In genomic region chr13:13562571-13562970, GRCm38 (mm10) we compare ENCODE assay signal across 22 mouse cellular contexts. TPM values are rescaled to one million over a fixed set of nuclear protein-coding genes. Genes with fewer than 3 reads are reported as not detected.
A peak's percentile ranks its signal among the peaks of the same experiment; 100 is the strongest.
DNase-seq lines count a peak whose midpoint lies in the region; ATAC-seq lines count a peak whose summit lies in the region.
"Had no signal": no experiment of that assay in that cellular context is flagged by ENCODE, and none has a peak within 500 bp of the region (broad histone marks: within the 10 kb centered on the region; RNA-seq: fewer than 3 reads in every experiment).

No protein-coding gene starts in this region.

- H3K36me3 ChIP-seq in midbrain, embryonic 11.5 days (ENCODE audit: control insufficient read depth, insufficient read depth, low read length): no peaks in the 10 kb centered on the region
- H3K36me3 ChIP-seq in midbrain, embryonic 13.5 days: no peaks in the 10 kb centered on the region
- no peaks in the 10 kb centered on the region for H3K36me3 ChIP-seq in forebrain, embryonic 15.5 days
- H3K36me3 ChIP-seq: embryonic facial prominence, embryonic 10.5 days; G1E; hindbrain, embryonic 15.5 days; limb, embryonic 10.5 days; liver, embryonic 15.5 days; lung, embryonic 15.5 days; neural tube, embryonic 15.5 days had no signal

- WGBS in midbrain, embryonic 11.5 days: 87% methylated on average over 6 of the region's 6 CpGs
- 96% methylated on average over 6 of the region's 6 CpGs for WGBS in midbrain, embryonic 13.5 days
- WGBS in forebrain, embryonic 15.5 days: 89% methylated on average over 6 of the region's 6 CpGs

- H3K9ac ChIP-seq in midbrain, embryonic 11.5 days (ENCODE audit: low read length): no peak overlapping the region
- no peak overlapping the region for H3K9ac ChIP-seq in midbrain, embryonic 13.5 days (replicated peaks)
- no peak overlapping the region for H3K9ac ChIP-seq in forebrain, embryonic 15.5 days (replicated peaks)
- H3K9ac ChIP-seq: hindbrain, embryonic 15.5 days; liver, embryonic 15.5 days; lung, embryonic 15.5 days; neural tube, embryonic 15.5 days had no signal

- no peak for ATAC-seq in midbrain, embryonic 11.5 days (ENCODE audit: low FRiP score)
- no peak for ATAC-seq in midbrain, embryonic 13.5 days
- ATAC-seq in forebrain, embryonic 15.5 days (replicated peaks): no peak

- H3K9me3 ChIP-seq in midbrain, embryonic 11.5 days (ENCODE audit: control insufficient read depth, low read length): no peaks in the 10 kb centered on the region
- no peaks in the 10 kb centered on the region for H3K9me3 ChIP-seq in midbrain, embryonic 13.5 days
- no peaks in the 10 kb centered on the region for H3K9me3 ChIP-seq in forebrain, embryonic 15.5 days
- H3K9me3 ChIP-seq: embryonic facial prominence, embryonic 10.5 days; G1E; hindbrain, embryonic 15.5 days; limb, embryonic 10.5 days; liver, embryonic 15.5 days; lung, embryonic 15.5 days; neural tube, embryonic 15.5 days had no signal

- no peak overlapping the region for H3K4me3 ChIP-seq in midbrain, embryonic 11.5 days (ENCODE audit: low read depth, low read length)
- H3K4me3 ChIP-seq in midbrain, embryonic 13.5 days (replicated peaks): no peak overlapping the region
- no peak overlapping the region for H3K4me3 ChIP-seq in forebrain, embryonic 15.5 days
- H3K4me3 ChIP-seq: embryonic facial prominence, embryonic 10.5 days; gastrocnemius, adult 2 months; hindbrain, embryonic 15.5 days; limb, embryonic 10.5 days; liver, embryonic 15.5 days; lung, embryonic 15.5 days; neural tube, embryonic 15.5 days had no signal

- no peaks in the 10 kb centered on the region for H3K4me1 ChIP-seq in midbrain, embryonic 11.5 days (ENCODE audit: control insufficient read depth, insufficient read depth, low read length)
- no peaks in the 10 kb centered on the region for H3K4me1 ChIP-seq in midbrain, embryonic 13.5 days (replicated peaks)
- no peaks in the 10 kb centered on the region for H3K4me1 ChIP-seq in forebrain, embryonic 15.5 days
- H3K4me1 ChIP-seq: embryonic facial prominence, embryonic 10.5 days; hindbrain, embryonic 15.5 days; limb, embryonic 10.5 days; liver, embryonic 15.5 days; lung, embryonic 15.5 days; neural tube, embryonic 15.5 days had no signal

- peak; percentile 62 for DNase-seq in heart, adult 11 months
- DNase-seq in heart, adult 9 months (ENCODE audit: low spot score in 2 of 2): no peak
- peak; percentile 21 for DNase-seq in midbrain, embryonic 11.5 days (ENCODE audit: low spot score, missing footprints)
- peak; percentile 12 for DNase-seq in adrenal gland, postnatal 25 days
- no peak for DNase-seq in gastrocnemius, adult 18-20 months (ENCODE audit: low spot score)
- DNase-seq: B cell, adult 2 months; cerebellum, adult 8-10 months; gastrocnemius, adult 2 months; liver; thymus, adult 18-20 months had no signal

- no peaks in the 10 kb centered on the region for H3K27me3 ChIP-seq in midbrain, embryonic 11.5 days (ENCODE audit: control insufficient read depth, insufficient read depth, low read length)
- H3K27me3 ChIP-seq in midbrain, embryonic 13.5 days: no peaks in the 10 kb centered on the region
- no peaks in the 10 kb centered on the region for H3K27me3 ChIP-seq in forebrain, embryonic 15.5 days
- H3K27me3 ChIP-seq: CH12.LX; hindbrain, embryonic 15.5 days; liver, embryonic 15.5 days; lung, embryonic 15.5 days; neural tube, embryonic 15.5 days had no signal

- no peak overlapping the region for H3K4me2 ChIP-seq in midbrain, embryonic 11.5 days
- no peak overlapping the region for H3K4me2 ChIP-seq in midbrain, embryonic 13.5 days (replicated peaks)
- no peak overlapping the region for H3K4me2 ChIP-seq in forebrain, embryonic 15.5 days (replicated peaks)
- H3K4me2 ChIP-seq: heart, embryonic 11.5 days; hindbrain, embryonic 15.5 days; liver, embryonic 15.5 days; lung, embryonic 15.5 days; neural tube, embryonic 15.5 days had no signal

- H3K27ac ChIP-seq in midbrain, embryonic 11.5 days (ENCODE audit: low read depth, low read length): no peak overlapping the region
- H3K27ac ChIP-seq in midbrain, embryonic 13.5 days: no peak overlapping the region
- H3K27ac ChIP-seq in forebrain, embryonic 15.5 days (replicated peaks): no peak overlapping the region
- H3K27ac ChIP-seq: embryonic facial prominence, embryonic 10.5 days; gastrocnemius, adult 2 months; hindbrain, embryonic 15.5 days; limb, embryonic 10.5 days; liver, embryonic 15.5 days; lung, embryonic 15.5 days; macrophage; neural tube, embryonic 15.5 days had no signal

RNA-seq across cellular contexts. Expression of gene Lyst, which starts 27.6 kb away (rescaled TPM):
- polyA plus RNA-seq in midbrain, embryonic 11.5 days (2014; fragmentation: Nextera tagmentation; extraction: Ambion mirVana): 1.8 and 2.5 TPM in 2 replicates
- polyA plus RNA-seq in midbrain, embryonic 13.5 days (2015; fragmentation: Nextera tagmentation; extraction: Ambion mirVana): 4.5 and 4.8 TPM in 2 replicates
- 23.8 and 41.5 TPM in 2 replicates for total RNA-seq in adrenal gland, postnatal 25 days (2021)
- polyA plus RNA-seq in forebrain, embryonic 15.5 days (2015; fragmentation: Nextera tagmentation; extraction: Ambion mirVana): 4.1 and 4.8 TPM in 2 replicates
- total RNA-seq in gastrocnemius, adult 18-20 months (2021): 1 to 10 TPM; 3.6 to 4.3 TPM

Comparison
In these comparisons a context has a peak if more than half of its experiments do, and no peak if none do; other contexts are left out.
1. DNase-seq: peak in heart, adult 11 months (single experiment), midbrain, embryonic 11.5 days (single experiment) and adrenal gland, postnatal 25 days (single experiment); none in heart, adult 9 months (0 of 2) and gastrocnemius, adult 18-20 months (single experiment).